Mouse (Mus musculus) A20 (cell line): ENCODE data around the gene Gm12184.
A peak's percentile ranks its signal among the peaks of the same experiment; 100 is the strongest.

ENCODE experiments used
- DNase-seq: peaks from one replicate; pipeline ENCODE4 v3.0.0-alpha.2; 2011; ENCODE audit warnings: low read depth, low spot score

The Gm12184 gene

DNA sequence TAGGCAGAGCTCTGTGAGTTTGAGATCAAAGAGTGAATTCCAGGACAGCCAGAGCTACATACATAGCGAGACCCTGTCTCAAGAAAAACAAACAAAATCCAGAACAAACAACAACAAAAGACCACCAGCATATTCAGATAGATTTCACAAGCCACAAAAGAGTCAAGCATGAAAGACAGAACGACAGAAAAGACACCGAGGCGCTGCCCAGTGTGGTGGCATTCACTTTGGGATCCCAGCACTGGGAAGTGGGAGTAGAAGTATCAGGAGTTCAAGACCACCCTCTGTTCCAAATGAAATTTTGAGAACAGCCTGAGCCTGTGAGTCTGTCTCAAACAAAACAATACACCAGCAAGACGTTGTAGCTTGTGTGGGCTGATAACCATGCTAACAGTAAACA, 20.4 kb upstream of the Gm12184 start:
- DNase-seq = no peak

DNA sequence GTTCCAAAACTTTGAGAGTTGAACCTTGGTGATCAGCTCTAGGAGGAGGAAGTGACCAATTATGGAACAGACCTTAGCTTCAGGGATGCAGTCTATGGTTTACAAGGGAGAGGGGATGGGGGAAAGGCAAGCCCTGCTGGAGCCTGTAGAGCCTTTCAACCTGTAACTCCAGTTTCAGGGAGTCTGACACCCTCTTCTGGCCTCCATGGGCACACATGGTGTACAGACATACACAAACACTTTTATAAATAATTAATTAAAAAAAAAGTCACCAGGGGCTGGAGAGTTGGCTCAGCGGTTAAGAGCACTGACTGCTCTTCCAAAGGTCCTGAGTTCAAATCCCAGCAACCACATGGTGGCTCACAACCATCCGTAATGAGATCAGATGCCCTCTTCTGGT, 19.9 kb upstream of the Gm12184 start:
- DNase-seq = peak; percentile 39

DNA sequence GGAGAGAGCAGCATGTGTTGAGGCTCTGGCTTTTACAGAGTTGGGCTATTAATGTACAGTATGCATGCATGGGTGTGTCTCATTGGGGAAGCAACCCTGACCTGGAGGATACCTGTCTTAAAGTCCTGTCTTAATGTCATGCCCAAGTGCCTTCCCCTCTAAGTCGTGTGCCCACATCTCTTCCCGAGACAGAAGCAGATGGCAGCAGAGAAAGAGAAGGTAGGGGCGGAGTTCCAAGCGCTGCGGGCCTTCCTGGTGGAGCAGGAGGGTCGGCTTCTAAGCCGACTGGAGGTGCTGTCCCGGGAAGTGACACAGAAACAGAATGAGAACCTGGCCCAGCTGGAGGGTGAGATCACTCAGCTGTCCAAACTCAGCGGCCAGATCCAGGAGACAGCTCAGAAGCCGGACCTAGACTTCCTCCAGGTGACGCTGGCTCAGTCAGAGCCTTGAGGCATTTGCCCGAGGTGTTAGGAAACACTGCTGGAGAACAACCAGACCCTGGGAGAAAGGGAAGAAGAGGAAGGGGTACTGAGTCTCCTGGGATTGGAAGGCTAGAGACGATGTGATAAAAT, 18.9 kb upstream of the Gm12184 start:
- peak; percentile 59 for DNase-seq

DNA sequence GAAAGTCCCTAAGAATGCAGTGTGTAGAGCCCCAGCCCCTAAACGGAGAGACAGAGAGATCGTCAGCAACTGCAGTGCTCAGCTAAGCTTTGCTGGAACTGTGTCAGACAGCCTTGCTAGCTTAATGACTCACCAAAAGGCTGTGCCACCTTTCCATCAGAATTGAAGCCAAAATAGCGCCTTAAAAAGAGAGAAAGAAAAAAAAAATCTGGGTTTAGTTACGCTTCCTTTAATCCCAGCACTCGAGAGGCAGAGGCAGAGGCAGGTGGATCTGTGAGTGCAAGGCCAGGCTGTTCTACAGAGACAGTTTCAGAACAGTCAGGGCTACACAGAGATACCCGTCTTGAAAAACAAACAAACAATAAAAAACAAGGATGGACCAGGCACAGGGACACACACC, 17.9 kb upstream of the Gm12184 start:
- no peak for DNase-seq

DNA sequence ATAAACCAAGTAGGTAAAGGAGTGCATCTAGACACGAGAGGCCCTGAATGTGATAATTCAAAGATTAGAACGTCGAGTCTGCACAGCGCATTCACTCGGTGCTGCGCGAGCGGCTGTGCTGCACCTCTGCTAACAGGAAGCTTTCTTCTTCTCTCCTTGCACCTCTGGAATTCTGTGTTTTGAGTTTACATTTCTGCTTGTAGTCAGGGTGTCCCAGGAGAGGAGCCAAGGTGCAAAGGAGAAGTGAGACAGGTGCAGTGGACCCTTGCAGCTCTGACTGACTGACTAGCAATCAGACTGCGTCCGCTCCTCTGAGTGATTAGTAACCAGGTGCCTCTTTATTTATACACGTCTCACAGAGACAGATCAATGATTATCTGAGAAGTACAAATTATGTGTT, 16.7 kb upstream of the Gm12184 start:
- DNase-seq = peak; percentile 82

DNA sequence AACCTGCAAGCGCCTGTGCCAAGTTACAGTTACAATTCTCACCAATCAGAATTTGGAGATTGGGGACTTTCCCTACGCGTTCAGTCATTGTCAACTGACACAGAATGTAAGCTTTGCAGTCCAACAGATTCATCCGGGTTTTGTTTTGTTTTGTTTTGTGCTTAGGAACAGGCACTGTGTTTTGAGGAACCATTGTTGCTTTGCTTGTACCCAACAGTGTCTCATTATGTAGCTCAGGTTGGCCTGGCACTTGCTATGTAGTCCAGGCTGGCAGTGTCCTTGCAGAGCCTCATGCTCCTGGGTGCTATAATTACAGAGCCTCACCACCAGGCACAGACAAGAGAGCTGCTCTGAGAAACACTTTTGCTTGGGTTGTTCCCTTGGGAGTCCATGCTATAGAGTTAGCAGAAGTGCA, 15.9 kb upstream of the Gm12184 start:
- DNase-seq = peak; percentile 79

DNA sequence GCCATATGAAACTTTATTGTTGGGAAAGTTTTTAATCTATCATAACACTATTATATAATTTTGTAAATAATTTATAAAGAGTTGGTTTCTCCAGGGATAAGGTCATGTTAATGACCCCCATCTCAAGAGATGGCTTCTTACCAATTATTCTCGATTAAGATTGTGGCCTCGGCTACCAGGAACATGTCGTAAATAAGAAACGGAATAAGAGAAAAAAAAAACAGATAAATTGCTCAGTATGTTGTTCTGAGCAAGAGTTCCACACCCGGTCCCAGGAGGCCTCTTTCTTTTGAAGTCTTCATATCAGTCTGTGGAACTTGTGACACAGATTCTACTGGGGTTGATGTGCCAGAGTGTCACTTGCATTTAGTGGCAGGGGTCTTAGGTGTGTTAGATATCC, 14.8 kb upstream of the Gm12184 start:
- no peak for DNase-seq

DNA sequence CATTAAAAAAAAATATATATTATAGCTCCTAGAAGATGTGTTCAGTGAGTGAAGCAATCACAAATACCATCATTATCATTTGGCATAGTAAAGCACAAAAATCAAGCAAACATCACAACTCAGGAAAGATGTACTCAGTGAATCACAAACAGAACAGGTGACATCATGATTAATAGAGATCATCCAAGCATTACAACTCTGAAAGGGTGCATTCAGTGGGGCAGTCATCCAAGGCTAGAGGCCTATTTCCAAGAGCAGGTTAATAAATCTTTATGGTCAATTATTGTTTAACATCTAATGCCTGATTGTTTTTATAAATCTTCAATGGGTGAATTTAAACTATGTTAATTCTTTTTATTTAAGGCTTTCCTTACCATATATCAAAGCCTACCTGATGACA, 14.3 kb upstream of the Gm12184 start:
- DNase-seq = peak; percentile 49

DNA sequence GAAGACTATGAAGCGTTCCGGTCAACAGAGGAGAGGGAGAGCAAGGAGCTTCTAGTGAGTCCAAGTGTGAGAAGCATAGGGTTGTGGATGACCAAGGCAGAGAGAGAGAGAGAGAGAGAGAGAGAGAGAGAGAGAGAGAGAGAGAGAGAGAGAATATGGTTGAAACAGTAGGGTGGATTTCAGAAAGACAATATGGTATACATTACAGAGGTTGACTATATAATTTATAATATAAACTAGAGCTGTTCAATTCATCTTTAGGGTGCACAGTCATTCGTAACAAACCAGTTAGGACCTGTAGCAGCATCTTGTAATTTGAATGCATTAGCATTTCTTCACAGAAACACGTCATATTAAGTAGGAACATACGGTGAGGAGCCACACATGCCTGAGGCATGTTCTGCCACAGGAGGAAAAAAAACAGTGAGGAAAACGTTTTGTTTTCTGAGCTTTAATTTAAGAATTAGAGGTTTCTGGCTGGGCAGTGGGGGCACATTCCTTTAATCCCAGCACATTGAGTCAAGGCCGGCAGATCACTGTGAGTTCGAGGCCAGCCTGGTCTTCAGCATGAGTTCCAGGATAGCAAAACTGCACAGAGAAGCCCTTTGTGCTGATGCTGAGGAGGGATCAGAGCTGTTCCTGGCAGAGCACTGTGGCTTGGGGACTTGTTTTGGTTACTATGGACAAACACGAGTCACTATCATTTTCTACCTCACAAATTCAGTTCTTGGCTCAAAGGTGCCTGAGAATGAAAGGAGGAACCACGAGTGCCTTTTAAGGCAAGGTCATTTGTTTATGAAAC, 12.6 kb upstream of the Gm12184 start:
- DNase-seq = peak; percentile 79

DNA sequence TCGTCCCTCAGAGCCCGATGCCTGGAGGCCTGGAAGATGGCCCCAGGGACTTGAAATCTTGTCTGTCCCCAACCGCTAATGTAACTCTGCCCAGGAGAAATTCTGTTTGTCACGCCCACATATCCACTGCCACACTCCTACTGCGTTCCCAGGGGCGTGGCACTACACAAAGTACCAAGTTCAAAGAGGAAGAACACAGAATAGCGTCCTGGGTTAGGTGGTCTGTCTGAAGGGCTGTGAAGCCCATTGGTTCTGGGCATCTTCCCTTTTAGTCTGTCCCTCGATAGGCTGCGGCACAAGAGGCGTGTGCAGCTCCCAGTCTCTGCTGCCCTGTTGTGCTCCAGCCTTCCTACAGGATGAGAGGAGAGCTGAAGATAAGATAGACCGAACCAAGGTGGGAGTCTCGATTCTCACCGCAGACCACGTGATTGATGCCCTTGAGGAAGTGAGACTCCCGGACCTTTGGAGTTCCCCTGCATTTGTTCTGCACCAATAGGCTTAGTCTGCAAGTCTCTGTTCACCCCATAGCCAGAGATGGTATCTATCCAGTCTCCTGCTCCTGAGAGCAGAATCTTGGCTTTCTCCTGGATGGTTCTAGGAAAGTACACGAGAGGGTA, 11.8 kb upstream of the Gm12184 start:
- peak; percentile 96 for DNase-seq

DNA sequence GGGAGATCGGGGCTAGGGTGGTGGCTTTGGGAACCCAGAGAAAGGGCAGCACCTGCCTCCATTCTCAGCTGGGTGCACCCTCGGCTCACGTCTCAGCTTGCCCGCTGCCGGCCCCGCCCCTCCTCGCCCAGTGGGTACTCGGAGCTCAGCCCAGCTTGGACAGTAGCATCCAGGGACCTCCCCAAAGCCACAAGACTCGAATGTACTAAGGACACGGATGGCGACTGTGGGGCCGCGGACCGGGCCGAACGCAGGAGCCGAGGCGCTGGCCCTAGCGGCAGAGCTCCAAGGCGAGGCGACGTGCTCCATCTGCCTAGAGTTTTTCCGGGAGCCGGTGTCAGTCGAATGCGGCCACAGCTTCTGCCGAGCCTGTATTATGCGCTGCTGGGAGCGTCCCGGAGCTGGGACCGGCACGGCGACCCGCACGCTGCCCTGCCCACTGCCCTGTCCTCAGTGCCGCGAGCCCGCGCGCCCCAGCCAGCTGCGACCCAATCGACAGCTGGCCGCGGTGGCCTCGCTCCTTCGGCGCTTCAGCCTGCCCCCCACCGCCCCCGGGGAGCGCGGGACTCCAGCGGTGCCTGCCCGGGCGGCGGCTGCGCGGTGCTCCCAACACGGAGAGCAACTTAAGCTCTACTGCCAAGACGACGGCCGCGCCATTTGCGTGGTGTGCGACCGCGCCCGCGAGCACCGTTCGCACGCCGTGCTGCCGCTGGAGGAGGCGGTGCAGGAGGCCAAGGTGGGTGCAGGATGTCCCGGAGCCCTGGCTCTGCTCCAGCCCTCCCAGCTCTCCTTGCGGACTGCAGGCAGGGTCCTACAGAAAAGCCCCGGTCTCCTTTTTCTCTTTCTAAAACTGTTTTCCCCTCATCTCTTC, 11.1 kb upstream of the Gm12184 start:
- peak; percentile 83 for DNase-seq

DNA sequence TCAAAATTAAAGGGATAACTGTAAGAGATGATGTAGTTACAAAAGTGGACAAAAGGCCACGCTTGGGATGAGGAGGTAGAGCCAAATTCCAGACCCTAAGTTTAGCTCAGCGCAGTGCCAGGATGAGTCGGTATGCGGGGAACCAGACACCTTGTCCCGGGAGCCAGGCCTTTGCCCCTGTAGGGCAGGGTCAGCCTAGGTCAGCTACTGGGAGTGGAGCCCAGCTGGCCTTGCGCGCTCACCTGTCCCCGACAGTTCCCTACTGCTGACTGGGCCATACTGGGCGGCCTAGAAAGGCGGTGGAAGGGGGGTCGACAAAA, 10.5 kb upstream of the Gm12184 start:
- no peak for DNase-seq

DNA sequence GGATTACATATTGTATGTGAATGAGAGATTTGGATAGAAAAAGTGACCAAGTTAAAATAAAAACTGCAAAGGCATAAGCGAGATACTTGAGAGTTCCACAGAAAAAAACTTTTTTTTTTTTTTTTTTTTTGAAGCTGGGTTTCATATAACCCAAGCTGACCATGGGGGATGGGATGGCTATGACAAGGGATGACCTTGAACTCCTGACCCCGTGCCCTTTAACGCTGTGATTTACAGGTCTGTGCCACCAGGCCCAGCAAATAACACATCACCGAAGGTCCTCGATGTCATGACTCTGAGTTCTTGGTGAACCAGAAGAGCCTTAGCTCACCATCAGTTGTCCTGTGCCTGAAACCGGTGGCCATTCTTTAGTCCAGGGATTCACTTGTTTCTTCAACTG, 9.5 kb upstream of the Gm12184 start:
- peak; percentile 36 for DNase-seq

DNA sequence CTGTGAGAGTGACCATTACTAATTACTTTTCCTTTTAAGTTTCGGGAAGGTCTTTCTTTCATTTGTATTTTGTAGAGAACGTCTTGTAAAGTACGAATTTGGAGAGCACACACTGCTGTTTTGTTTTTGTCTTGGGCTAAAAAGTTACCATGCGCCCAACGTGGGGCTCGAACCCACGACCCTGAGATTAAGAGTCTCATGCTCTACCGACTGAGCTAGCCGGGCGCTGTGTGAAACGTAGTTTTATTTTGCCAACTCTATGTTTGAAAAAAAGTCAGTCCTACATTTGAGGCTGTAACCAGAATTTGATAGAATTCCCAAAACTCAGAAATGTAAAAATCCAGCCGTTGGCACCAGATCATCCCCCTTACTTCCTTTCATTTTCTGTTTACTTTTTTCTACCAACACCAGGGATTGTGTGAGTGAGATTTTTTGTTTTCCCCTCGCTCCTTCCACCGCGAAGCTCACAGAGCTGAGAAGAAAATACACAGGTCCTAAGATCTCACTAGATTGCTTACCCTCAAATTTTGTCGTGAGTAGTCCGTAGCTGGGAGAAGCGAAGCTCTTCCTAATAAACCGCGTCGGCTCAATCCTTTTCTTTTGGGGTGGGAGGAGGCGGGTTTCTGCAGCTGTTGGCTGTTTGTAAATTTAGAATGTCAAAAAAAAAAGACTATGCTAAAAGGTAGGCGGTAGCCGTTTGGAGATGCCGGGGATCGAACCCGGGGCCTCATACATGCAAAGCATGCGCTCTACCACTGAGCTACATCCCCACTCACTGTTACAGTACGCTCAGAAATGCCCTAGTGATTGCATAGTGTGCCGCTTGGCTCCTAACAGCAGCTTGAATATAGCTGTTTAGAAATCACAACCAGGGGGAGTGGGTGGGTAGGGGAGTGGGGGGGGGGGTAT, 7.5 kb upstream of the Gm12184 start:
- peak; percentile 95 for DNase-seq

DNA sequence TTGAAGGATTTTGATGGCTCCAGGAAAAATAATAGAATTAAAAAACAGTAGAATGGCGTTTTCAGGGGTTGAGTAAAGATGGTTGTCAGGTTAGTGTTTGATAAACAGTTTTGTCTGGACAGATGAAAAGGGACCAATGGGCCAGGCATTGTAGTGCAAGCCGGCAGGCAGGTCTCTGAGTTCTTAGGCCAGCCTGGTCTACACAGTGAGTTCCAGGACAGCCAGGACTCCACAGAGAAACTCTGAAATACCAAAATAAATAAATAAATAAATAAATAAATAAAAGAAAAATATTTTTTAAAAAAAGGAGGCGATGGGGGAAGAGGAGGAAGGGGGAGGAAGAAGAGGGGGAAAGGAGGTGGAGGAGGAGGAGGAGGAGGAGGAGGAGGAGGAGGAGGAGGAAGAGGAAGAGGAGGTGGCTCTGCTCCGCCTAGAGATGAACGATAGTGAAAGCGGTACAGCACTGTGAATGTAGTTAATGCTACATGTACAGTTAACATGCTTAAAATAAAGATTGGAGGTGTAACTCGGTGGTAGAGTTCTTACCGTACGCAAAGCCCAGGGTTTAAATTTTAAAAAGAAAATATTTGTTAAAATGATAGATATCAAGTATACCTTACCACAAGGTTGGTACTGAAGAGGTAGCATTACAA, 6.7 kb upstream of the Gm12184 start:
- DNase-seq = peak; percentile 47

DNA sequence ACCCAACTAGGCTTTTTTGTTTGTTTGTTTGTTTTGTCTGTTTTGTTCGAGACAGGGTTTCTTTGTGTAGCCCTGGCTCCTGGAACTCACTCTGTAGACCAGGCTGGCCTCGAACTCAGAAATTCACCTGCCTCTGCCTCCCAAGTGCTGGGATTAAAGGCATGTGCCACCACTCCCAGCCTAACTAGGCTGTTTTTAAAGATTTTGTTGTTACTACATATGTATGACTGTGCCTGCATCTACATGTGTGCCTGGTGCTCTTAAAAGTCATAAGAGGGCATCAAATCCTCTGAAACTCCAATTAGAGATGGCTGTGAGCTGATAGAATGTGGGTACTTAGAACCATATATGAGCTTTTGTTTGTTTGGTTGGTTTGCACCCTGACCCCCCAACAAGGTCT, 4.8 kb upstream of the Gm12184 start:
- no peak for DNase-seq

DNA sequence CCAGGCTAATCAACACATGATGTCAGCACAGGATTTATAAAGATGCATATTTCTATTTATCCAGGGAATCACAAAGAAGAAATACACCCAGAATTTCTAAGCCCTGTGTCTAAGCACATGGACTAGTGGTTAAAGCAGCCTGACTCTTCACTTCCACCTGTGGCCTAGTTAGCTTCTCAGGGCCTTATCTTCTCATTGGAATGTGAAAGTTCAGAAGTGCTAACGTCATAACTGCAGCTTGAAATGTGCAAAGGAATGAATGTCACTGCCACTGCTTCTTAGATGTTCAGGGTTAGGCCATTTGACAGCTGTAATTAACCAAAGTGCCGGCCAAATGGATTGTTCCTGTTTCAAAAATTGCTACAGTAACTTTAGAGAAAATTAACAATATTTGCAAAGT, 3.8 kb upstream of the Gm12184 start:
- DNase-seq = no peak

DNA sequence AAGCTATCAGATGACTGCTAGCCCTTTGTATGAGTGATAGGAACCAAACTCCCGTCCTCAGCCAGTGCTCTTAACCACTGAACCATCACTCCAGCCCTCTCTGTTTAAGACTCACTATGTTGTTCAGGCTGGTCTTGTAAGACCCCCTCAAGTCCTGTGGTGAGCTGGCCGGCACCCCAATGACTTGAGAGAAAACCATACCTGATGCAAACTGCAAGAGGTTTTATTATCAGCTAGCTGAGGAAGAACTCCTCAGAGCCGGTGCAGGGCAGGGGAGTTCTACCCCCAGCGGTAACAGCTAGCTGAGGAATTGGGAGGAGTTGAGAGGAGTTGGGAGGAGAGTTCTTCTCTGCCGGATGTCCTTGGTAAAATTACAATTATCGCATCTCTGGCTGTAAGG, 1.5 kb upstream of the Gm12184 start:
- DNase-seq = no peak

DNA sequence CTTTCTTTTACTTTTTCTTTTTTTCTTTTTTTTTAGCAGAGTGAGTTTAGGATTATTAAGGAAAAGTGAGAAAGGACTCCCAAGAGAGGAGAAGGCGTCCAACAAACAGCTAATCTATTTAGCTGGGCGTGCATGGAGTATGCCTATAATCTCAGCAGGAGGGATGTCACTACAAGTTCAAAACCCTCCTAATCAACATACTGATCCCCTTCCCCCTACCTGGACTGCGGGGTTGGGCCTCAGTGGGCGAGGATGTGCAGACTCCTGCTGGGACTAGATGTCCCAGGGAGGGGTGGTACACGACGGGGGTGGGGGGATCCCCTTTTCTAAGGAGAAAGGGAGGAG, 269 bp upstream of the Gm12184 start:
- DNase-seq = peak; percentile 62

DNA sequence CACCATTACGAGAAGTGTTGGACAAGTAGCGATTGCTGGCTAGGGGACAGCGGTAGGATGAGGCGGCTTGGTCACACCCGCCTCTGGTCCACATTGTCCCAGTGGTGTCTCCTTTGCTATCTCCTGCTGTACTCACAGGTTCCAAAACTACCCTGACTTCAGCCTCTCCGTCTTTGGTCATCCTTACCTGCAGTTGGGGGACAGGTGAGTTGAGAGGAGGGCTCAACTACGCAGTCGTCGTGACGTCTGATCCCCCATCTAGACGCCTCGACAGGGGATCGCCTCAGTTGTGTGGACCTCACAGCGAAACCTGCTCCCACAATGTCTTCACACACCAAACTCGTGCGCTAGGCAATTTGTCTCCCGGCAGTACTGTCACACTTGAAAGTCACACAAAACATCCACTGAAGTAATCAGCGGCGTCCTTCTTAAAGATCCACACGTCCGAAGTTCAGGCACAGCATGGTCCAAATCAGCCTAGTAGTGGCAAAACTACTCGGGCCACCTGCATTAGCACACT, 2.1 kb downstream of the Gm12184 start:
- no peak for DNase-seq

DNA sequence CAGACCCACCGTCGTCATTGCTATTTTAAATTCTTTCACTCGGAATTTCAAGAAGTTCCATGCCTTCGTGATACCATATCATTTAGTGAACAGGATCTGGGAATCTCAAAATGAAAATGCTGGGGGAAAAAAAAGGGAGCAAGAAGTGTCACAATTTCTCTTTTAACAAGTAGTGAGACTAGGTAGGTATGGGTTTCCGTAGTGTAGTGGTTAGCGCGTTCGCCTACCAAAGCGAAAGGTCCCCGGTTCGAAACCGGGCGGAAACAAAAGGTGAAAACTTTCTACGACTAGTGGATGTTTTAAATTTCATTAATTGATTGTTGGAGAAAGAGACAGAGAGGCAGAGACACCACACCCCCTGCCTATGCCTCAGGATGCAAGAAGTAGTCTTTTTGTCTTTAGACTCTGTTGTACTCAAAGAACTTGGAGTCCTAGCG, 2.9 kb downstream of the Gm12184 start:
- DNase-seq = peak; percentile 57
